Mouse (Mus musculus) skeletal muscle tissue, postnatal 0 days (tissue): Measurements from ENCODE around the gene Ncf4. TPM values are rescaled to one million over a fixed set of nuclear protein-coding genes. Genes with fewer than 3 reads are reported as not detected.

Experiments
- microRNA-seq, 2 experiments: library from miRNA; unstranded; fragments of <30 nt; microRNA quantifications; one replicate each; pipeline ENCODE4; 2016
- polyA plus RNA-seq: library from polyadenylated mRNA; unstranded; fragments of >200 nt; fragmentation: Nextera tagmentation; extraction: Ambion mirVana; gene quantifications from 2 replicates; pipeline ENCODE4 v1.2.1, GENCODE M21; 2015

Ncf4 gene
- polyA plus RNA-seq, result 3.2 and 3.4 TPM in 2 replicates

DNA sequence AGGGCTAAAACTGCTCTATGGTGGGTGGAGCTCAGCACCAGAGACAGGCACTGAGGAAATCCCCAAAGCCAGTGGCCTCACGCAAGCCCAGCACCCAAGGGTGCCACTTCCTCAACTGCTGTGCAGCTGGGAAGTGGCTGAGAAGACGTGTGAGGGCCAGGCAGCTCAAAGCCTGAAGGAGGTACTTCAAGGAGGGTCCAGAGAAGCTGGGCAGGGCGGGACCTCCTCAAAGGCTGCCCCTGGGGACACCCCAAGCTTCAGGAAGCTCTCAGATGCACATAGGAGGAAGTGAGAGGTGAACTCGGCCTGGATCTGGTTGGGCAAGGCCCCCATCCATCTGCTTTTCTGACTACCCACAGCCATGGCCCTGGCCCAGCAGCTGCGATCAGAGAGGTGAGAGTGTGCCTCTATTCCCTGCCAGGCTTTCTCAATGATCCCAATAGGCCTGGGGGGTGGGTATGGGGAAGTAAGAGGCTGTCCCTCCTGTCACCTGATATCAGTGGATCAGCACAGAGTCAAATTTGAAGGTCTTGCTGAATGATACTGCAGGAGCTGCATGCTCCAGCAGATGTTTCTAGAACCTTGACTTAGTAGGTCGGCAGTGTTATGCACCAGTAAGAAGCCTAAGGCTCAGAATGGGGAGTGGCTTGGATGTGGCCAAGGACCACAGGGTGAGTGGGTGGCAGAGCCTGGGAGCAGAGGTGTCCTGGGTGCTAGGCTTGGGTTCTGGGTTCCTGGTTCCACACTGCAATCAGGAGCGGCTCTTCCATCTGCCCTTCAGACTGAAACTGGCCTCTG lies at the start of gene Ncf4:
Gene Ncf4 (plus strand): TSS at position 107 of the 798 bp plus-strand sequence.

DNA sequence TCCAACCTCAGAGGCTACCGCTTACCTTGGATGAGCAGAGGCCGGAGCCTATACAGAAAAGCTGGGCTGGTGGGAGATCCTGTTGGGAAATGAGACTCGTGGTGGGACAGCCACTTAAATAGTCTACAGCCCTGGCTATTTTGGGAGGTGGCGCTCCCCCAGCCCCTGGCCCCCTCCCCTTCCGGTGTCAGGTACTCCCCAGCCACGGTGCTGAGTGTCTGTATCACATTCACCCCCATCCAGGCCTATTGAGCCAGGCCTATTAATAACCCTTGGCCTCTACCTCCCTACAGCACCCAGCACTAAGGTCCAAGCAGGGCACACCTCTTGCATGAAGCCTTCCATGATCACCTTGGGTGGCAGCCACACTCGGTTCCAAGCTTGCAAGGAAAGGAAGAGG lies 38.3 kb upstream of the Ncf4 start, which contains the start of gene Pvalb:
Gene Pvalb (minus strand): TSS at position 89 of the 400 bp plus-strand sequence.

DNA sequence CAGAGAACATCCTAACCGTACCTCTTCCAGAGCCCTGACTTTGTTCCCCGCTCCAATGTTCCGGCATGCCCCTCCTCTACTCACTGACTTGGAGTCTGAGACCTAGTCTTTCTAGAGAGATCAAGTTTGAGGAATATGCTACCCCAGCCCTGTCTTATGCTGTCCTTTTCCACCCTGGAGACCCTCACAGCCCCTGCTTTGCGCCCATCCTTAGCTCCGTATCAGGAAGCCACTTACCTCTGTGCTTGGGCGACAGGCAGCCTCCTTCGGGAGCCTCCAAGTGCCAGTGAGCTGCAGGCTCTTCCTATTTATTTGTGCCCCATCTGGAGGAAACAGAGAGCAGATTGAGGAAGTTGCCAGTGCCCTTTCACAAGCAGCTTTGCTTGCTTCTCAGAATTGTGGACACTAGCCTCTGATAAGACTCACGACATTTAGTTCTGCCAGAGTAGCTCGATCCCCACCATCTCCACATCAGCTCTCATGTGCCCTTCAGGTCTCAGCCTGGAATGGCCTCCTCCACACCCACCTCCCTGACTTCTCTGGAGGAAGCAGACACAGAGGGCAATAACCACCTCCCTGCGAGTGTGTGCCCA lies 60.8 kb downstream of the Ncf4 start, which contains the start of gene Csf2rb2:
Gene Csf2rb2 (minus strand): TSS at position 381 of the 593 bp plus-strand sequence.

Small RNA genes within 50 kb of the gene (microRNA-seq; reads per million reads assigned to microRNA genes)
- gene Mir7676-1, result 0 reads per million in 2 experiments

Other genes with a start within 250 kb of the Ncf4 start
- not detected in 2 replicates for gene Cacng2, start 124.8 kb upstream of the Ncf4 start, polyA plus RNA-seq
- gene Ift27, start 70.7 kb upstream of the Ncf4 start, polyA plus RNA-seq, result 44.9 and 45.5 TPM in 2 replicates
- 88.3 and 98.0 TPM in 2 replicates for gene Pvalb, start 38.4 kb upstream of the Ncf4 start, polyA plus RNA-seq
- 1.3 TPM in 2 replicates for gene Csf2rb2, start 60.9 kb downstream of the Ncf4 start, polyA plus RNA-seq
- gene Csf2rb, start 81.0 kb downstream of the Ncf4 start, polyA plus RNA-seq, result 2.7 and 4.1 TPM in 2 replicates
- not detected in 2 replicates for gene Tex33, start 151.1 kb downstream of the Ncf4 start, polyA plus RNA-seq
- 20.1 and 42.8 TPM in 2 replicates for gene Tst, start 161.1 kb downstream of the Ncf4 start, polyA plus RNA-seq
- 1.2 TPM in 2 replicates for gene Mpst, start 161.6 kb downstream of the Ncf4 start, polyA plus RNA-seq
- 26.1 and 33.4 TPM in 2 replicates for gene Kctd17, start 183.8 kb downstream of the Ncf4 start, polyA plus RNA-seq
- gene Tmprss6, start 223.8 kb downstream of the Ncf4 start, polyA plus RNA-seq, result 0.27 and 0.58 TPM in 2 replicates